Mouse (Mus musculus) thymus, postnatal 0 days (tissue): ENCODE measurements around the gene Arid1b. TPM values are rescaled to one million over a fixed set of nuclear protein-coding genes. Genes with fewer than 3 reads are reported as not detected.

ENCODE experiments used
- DNase-seq: peaks from one replicate; pipeline ENCODE4 v3.0.0-alpha.2; 2015; ENCODE audit warnings: low spot score
- polyA plus RNA-seq: library from polyadenylated mRNA; unstranded; fragments of >200 nt; fragmentation: Nextera tagmentation; extraction: Ambion mirVana; gene quantifications from 2 replicates; pipeline ENCODE4 v1.2.1, GENCODE M21; 2015

Gene Arid1b
- polyA plus RNA-seq, 1 experiment from 2014 or later: 12.6 TPM

DNA sequence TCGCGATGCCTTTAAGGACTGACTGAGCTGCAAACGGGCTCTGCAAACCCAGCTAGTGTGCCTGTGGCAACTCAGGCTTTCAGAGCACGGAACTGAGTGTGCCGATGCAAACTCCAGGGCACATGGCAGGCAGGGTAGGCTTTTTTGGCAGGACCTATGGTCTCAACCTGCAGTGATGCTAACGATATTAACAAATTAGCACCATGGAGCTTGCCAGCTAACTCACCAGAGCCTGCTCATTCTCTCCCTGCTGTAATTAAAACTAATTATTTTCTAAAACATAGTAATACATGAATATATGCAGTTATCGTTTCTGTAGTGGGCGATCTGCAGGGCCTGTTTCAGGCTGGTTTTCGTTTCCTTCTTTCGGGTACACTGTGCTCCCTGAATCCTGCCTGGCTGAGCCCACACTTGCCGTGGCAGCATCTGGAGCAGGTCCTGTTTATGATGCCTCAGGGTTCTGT, 316.3 kb downstream of the Arid1b start:
- no peak for DNase-seq

GRCm38 (mm10) chr17:5311062-5311461, 316.9 kb downstream of the Arid1b start:
- DNase-seq: no peak

DNA sequence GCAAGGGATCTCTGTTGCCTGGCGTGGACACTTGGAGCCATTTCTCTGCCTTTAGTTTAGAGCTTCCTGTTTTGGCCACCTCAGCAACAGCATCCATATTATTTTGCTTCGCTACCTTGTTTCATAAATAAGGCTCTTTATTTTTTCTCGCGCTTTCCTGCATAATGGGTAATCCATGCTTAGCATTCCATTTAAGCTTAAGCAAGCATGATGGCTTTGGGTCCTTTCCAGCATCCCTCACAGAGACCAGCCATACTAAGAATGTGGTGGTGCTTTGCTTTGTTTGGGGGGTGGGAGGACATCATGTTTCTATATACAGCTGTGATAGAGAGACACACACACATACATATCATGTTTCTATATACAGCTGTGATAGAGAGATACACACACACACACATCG, 318.2 kb downstream of the Arid1b start:
- no peak for DNase-seq

- no peak for DNase-seq
Observed at GRCm38 (mm10) chr17:5314735-5315134, 320.6 kb downstream of the Arid1b start.

DNA sequence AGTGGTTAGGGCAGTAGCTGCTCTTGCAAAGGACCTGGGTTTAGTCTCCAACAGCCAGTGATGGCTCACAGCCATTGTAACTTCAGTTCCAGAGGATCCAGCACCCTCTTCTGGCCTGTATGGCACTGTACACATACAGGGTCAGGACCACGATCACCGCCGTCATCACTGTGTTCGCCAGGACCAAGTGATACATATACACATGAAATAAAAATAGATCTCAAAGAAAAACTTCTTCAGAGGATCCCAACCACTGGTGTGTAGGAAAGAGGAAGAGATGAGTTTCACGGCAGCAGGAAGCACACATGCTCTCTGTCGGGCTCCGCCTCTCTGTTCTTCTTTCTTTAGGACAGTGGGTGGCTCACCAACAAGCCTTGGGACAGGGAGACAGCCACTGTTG, 322.4 kb downstream of the Arid1b start:
- DNase-seq: peak; percentile 25

GRCm38 (mm10) chr17:5321589-5322225, 327.6 kb downstream of the Arid1b start:
- DNase-seq: no peak

- DNase-seq: no peak
Observed at GRCm38 (mm10) chr17:5322594-5322993, 328.5 kb downstream of the Arid1b start.

GRCm38 (mm10) chr17:5323746-5324145, 329.6 kb downstream of the Arid1b start:
- no peak for DNase-seq

- no peak for DNase-seq
Observed at GRCm38 (mm10) chr17:5324236-5324876, 330.2 kb downstream of the Arid1b start.

GRCm38 (mm10) chr17:5326689-5327088, 332.6 kb downstream of the Arid1b start:
- DNase-seq: no peak

- DNase-seq: no peak
Observed at GRCm38 (mm10) chr17:5327480-5328180, 333.5 kb downstream of the Arid1b start.

DNA sequence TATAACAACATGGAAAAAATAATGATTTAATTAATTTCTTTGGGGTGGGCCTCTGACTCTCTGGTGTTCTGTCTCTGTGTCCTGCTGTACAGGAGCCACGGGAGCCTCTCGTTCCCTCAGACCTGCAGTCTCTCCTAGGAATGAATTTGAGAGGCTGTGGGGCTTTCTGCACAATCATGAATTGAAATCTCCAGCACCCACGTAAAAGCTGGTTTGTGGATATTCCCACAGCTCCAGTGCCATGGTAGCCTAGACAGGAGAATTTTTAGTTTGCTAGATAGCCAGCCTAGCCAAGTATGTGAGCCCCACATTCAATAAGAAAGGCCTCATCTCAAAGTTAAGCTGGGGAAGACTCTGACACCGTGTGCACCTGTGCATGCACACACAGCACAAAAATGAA, 335.3 kb downstream of the Arid1b start:
- no peak for DNase-seq

DNA sequence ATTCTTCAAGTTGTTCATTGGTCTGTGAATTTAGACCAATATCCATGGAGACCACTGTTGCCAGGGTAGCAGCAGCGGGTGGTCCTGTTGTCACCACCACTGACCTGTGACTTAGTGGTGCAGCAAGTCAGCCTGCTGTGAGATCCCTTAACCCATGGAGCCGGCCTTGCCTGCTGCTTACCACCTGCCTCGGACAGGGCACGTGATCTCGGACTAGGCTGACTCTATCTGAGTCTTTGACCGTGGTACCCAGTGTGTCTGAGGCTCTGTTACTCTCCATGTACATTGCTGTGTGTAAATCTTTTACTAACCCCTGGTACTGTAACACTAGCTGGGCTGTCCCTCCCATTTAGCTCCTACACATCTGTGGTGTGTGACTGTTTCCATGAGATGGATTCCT, 335.9 kb downstream of the Arid1b start:
- DNase-seq: no peak

DNA sequence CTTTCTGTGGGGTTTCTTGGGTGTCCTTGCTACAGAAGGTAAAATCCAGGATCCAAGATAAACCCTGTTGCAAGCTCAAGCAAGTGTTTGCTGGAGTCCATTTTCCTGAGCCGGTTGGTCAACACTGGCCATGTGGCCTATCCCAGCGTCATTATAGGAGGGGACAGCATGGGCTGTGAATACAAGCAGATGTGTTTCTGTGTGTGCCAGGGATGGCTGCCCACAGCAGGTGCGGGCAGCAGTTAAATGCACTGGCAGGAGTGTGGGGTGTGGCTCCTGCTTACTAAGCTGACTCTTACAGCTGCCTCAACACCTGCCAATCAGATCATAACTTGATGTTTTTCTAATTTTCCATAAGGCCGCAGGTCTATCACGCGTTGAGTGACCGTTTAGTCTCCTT, 336.5 kb downstream of the Arid1b start:
- DNase-seq: no peak

- peak; percentile 37 for DNase-seq
Observed at GRCm38 (mm10) chr17:5331387-5331786, 337.3 kb downstream of the Arid1b start.

DNA sequence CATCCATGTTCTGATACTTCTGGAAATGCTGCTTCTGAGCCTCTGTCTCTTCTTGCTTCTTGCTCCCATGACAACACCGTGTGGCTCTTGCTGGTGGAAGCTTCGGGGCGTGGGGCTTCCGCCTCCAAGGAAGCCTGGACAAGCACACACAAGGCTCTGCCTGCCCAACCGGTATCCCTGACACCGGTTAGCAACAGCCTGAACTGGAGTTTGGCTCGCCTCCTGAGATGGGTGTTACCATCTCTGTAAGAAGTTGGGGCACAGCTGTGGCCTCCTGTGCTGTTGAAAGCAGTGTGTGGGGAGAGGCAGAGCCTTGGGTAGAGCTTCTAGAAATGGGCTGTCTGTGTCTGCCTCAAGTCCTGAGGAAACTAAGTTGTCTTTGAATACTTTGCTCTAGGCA, 340.4 kb downstream of the Arid1b start:
- DNase-seq: no peak

- DNase-seq: no peak
Observed at GRCm38 (mm10) chr17:5344426-5344825, 350.3 kb downstream of the Arid1b start.

DNA sequence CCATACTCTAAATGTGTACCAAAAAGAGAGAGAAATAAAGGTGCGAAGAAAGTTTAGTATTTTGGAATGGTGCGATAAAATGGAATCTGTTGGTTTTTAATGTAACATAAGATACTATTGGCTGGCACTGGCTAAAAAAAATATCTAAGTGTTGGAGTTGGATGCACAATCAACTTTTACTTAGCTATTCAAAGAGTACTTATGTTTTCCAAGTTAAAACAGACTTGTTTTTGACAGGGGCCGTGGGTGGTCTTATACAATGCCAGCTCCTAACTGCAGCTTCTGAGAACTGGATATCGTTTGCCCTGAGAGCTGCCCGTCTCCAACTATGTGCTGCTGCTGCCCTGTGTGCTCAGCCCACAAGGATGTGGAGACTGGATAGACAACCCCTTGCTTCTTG, 351.7 kb downstream of the Arid1b start:
- DNase-seq: no peak

DNA sequence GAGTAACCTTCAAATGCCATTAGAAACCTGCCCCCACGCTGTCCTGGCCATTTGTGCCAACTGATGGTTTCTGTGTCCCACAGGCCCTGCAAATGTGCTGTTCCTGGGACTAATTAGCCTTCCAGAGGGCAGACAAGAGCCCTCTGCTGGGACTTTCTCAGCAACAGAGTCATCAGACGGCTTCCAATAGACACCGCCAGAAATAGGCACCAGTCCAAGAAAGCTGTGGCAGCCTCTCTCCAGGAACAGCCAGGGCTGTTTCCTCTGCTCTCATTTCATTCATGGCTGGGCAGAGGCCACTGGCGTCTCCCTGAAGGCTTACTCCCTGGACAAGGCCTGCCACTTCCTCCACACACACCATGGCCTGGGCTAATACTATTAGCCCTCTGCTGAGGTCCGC, 358.8 kb downstream of the Arid1b start:
- no peak for DNase-seq

DNA sequence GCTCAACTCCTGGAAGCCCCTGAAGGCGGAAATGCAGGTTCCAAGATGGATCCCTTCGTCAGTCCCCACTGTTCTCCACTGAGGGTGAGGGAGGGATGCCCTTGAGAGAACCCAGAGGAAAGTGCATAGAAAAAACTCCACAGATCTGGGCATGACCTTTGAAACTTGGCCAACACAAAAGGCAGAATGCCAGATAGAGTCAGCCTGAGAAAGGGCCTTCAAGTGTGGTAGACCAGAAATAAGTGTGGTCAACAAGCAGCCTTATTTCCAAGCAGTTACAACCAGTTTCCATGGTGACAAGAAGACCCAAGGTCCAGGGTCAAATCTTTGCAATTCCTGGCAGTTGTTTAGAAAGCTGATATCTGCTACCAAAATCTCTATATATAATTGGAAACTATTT, 366.6 kb downstream of the Arid1b start:
- DNase-seq: no peak

DNA sequence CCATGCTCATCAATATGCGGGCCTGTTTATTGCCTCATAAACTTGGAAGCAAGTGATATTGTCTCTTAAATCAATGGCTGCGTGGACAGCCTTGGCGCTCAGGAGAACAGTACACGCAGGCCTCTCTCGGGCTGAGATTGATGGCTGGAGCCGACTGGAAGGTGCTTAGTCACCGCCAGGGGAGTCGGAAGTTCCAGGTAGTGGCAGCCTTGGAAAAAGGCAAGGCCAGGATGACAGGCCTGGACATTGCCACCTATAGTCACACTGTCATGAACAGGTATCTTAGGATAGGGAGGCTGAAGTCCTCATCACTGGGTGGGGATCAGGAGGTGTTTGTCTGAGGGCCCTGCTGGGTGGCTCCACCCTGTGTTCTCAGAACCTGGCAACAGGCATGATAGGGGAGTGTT, 371.9 kb downstream of the Arid1b start:
- DNase-seq: no peak

- DNase-seq: no peak
Observed at GRCm38 (mm10) chr17:5371032-5371431, 376.9 kb downstream of the Arid1b start.

DNA sequence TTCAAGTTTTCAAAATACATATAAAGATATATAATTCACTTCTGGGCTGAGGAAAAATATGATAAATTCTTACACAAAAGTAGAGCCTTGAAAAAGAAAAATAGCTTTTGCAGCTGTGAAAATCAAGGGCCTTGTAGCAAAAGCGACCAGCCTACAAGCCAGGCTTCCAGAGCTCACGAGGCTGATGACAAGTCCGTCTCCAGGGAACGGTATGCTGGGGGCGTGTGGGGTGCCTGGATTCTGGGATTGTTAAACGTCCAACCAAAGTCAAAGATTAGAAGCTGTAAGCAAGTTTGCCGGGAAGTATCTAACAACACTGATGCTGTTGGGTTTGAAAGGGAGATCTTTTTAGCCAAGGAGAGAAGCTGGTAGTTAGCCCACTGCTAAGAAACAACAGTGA, 377.4 kb downstream of the Arid1b start:
- no peak for DNase-seq
